Mouse (Mus musculus): Measurements from ENCODE around the gene Cdc25b. TPM values are rescaled to one million over a fixed set of nuclear protein-coding genes. Genes with fewer than 3 reads are reported as not detected.

Gene Cdc25b
- polyA plus RNA-seq, 1 experiment: 22.4 TPM

DNA sequence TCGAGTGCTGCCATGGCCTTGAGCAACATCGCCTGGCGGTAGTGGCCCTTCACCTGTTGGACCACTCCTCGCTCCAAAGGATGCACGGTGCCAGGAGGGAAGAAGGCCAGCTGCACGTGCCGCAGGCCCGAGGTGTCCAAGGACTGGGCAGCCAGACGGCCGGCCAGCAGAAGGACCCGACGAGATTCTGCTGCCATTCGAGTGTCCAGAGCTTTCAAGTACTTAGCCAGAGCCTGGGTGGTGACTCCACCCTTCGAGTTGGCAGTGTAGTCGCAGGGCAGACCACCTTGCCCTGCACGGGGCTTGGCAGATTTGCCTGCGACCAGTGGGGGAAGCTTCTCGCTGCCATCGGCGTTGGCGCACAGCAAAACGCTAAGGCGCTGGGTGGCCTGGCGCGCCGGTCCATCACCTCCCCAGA, 7.9 kb upstream of the Cdc25b start:
- no peak for TF ChIP-seq CTCF (IDR thresholded peaks at IDR 0.05; ENCODE audit: extremely low read depth, insufficient read length, insufficient replicate concordance, low read depth, low read length)
- 9% methylated on average over 26 of the region's 26 CpGs for WGBS
- H3K4me1 ChIP-seq (ENCODE audit: control insufficient read depth, insufficient read depth, insufficient read length, low read length): peaks cover 27% of the 10 kb centered on the region
- H3K27me3 ChIP-seq (ENCODE audit: control insufficient read depth, insufficient read depth, low read length): no peaks in the 10 kb centered on the region
- H3K4me3 ChIP-seq (ENCODE audit: low read depth, low read length): peak overlapping the region; percentile 92
- H3K36me3 ChIP-seq (ENCODE audit: control insufficient read depth, insufficient read depth, low read length): peaks cover 3% of the 10 kb centered on the region; the same call in 1 of the 2 replicates
- H3K27ac ChIP-seq (ENCODE audit: insufficient read depth, low read depth, low read length): peak overlapping the region; percentile 85

DNA sequence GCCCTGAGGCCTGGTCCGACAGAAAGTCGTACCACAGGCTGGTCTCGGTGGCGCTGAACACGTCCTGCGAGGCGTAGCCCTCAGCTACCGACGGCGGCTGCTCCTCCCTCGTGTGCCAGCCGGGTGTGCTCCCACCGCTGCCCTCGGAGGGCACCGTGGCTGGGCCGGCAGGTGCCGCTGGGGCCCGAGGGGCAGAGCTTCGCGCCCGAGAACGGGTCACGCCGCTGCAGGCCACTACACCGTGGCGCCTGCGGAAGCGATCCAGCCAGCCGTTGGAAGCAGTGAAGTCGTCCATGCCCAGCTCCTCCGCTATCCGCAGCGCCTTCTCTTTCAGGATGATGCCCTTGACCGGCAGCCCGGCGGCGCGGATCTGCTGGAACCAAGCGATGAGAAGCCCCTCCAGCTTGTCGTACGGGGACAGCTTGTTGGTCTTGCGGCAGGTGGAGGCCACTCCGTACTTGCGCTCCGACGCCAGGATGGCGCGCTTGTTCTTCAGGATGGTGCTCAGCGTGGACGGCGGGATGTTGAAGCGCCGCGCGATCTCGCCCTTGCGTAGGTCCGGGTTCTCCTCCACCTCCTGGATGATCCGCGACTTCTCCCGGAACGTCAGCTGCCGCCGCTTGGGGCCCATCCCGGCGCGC, 7.4 kb upstream of the Cdc25b start:
- H3K27ac ChIP-seq (ENCODE audit: insufficient read depth, low read depth, low read length): peak overlapping the region; percentile 85
- TF ChIP-seq CTCF (IDR thresholded peaks at IDR 0.05; ENCODE audit: extremely low read depth, insufficient read length, insufficient replicate concordance, low read depth, low read length) (no peak), POLR2A (IDR thresholded peaks at IDR 0.05; ENCODE audit: low read depth, low read length) (peak; percentile 40; the same call in 1 of the 2 replicates)
- peaks cover 26% of the 10 kb centered on the region for H3K4me1 ChIP-seq (ENCODE audit: control insufficient read depth, insufficient read depth, insufficient read length, low read length)
- peak overlapping the region; percentile 92 for H3K4me3 ChIP-seq (ENCODE audit: low read depth, low read length)
- H3K27me3 ChIP-seq (ENCODE audit: control insufficient read depth, insufficient read depth, low read length): no peaks in the 10 kb centered on the region
- WGBS: under 1% methylated on average over 67 of the region's 67 CpGs
- peaks cover 3% of the 10 kb centered on the region; the same call in 1 of the 2 replicates for H3K36me3 ChIP-seq (ENCODE audit: control insufficient read depth, insufficient read depth, low read length)

DNA sequence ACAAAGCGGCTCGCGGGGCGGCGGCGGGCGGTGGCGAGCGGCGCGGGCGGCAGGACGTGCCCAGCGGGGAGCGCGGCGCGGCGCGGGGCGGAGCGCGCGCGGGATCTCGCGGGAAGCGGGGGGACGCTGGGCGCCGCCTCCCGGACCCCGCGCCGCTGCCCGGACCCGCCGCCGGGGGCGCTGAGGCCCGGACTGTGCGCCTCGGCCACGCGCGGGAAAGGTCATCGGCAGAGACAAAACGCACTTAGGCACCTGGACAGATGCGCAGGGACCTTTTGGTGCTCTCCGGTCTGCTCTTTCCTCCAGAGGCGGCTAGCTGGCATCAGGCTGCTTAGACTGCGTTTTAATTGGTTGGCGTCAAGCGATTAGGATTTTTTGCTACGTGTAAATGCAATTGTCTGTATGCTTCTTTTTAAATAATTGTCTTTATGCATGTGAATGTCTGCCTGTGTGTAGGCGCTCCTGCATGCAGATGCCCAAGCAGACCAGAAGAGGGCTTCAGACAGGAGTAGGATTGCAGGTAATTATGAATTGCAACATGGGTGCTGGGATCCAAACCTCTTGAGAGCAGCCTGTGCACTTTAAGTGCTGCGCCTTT, 6.7 kb upstream of the Cdc25b start, which contains the start of gene Cenpb:
TSS of gene Cenpb (minus strand) at position 78 of the 598 bp plus-strand sequence.
- Histone ChIP-seq H3K27ac (ENCODE audit: insufficient read depth, low read depth, low read length) (peak within 1 kb of the TSS; percentile 85), H3K4me3 (ENCODE audit: low read depth, low read length) (peak within 1 kb of the TSS; percentile 92), H3K36me3 (ENCODE audit: control insufficient read depth, insufficient read depth, low read length) (peaks cover 3% of the 10 kb centered on the region; the same call in 1 of the 2 replicates), H3K27me3 (ENCODE audit: control insufficient read depth, insufficient read depth, low read length) (no peaks in the 10 kb centered on the region), H3K4me1 (ENCODE audit: control insufficient read depth, insufficient read depth, insufficient read length, low read length) (peaks cover 21% of the 10 kb centered on the region)
- WGBS: 4% methylated on average over 52 of the region's 57 CpGs
- TF ChIP-seq CTCF (IDR thresholded peaks at IDR 0.05; ENCODE audit: extremely low read depth, insufficient read length, insufficient replicate concordance, low read depth, low read length) (peak; percentile 52), POLR2A (IDR thresholded peaks at IDR 0.05; ENCODE audit: low read depth, low read length) (no peak)

DNA sequence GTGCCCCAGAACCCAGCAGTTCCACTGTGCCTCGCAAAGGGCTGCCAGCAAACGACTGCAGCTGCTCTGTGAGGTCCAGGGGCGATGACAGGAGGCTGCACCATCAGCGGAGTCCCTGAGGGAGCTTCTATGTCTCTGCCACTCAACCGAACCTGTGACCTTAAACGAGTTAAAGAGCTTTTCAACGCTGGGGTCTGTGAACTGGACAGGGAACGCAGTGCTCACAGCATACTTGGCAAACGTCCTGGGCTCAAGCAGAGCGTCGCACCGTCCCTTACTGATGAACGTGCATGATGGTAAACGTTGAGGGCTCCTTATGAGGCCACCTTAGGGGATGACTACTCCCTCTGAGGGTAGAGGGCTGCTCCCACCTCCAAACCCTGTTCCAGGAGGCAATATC, 406 bp upstream of the Cdc25b start:
- 3% methylated on average over 14 of the region's 14 CpGs for WGBS

DNA sequence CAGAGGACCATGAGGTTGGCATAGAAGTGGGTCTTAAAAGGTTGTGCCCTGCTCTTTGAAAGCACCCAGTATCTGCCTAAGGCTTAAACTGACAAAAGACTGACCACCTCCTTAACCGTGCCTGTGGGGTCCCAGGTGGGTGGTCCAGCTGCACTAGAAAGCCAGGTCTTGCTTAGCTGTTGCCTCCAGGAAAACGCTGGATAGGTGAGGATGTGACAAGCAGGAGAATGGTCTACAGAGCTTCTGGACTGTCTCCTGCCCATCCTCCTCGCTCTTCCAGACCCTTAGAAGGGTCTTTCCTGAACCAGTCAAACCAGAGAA, 813 bp downstream of the Cdc25b start:
- peaks cover 14% of the 10 kb centered on the region; the same call in 1 of the 2 replicates for H3K4me1 ChIP-seq (ENCODE audit: control insufficient read depth, insufficient read depth, insufficient read length, low read length)
- no peaks in the 10 kb centered on the region for H3K27me3 ChIP-seq (ENCODE audit: control insufficient read depth, insufficient read depth, low read length)
- WGBS: 45% methylated on average over 3 of the region's 3 CpGs
- peak overlapping the region; percentile 94 for H3K4me3 ChIP-seq (ENCODE audit: low read depth, low read length)
- H3K27ac ChIP-seq (ENCODE audit: insufficient read depth, low read depth, low read length): no peak overlapping the region
- peaks cover 8% of the 10 kb centered on the region for H3K36me3 ChIP-seq (ENCODE audit: control insufficient read depth, insufficient read depth, low read length)
- TF ChIP-seq POLR2A (IDR thresholded peaks at IDR 0.05; ENCODE audit: low read depth, low read length): no peak
- TF ChIP-seq CTCF (IDR thresholded peaks at IDR 0.05; ENCODE audit: extremely low read depth, insufficient read length, insufficient replicate concordance, low read depth, low read length): no peak

More for the DNA sequence above, 406 bp upstream of the Cdc25b start:
- 0 out of 2 replicates have a peak, but pooled peaks cover under 1% of the 10 kb centered on the region for H3K36me3 ChIP-seq (ENCODE audit: control insufficient read depth, insufficient read depth, low read length)
- peaks cover 14% of the 10 kb centered on the region; the same call in 1 of the 2 replicates for H3K4me1 ChIP-seq (ENCODE audit: control insufficient read depth, insufficient read depth, insufficient read length, low read length)
- peak overlapping the region; percentile 94 for H3K4me3 ChIP-seq (ENCODE audit: low read depth, low read length)
- peak overlapping the region; percentile 22; the same call in 1 of the 2 replicates for H3K27ac ChIP-seq (ENCODE audit: insufficient read depth, low read depth, low read length)
- H3K27me3 ChIP-seq (ENCODE audit: control insufficient read depth, insufficient read depth, low read length): no peaks in the 10 kb centered on the region
- TF ChIP-seq POLR2A (IDR thresholded peaks at IDR 0.05; ENCODE audit: low read depth, low read length) (no peak), CTCF (IDR thresholded peaks at IDR 0.05; ENCODE audit: extremely low read depth, insufficient read length, insufficient replicate concordance, low read depth, low read length) (no peak)

DNA sequence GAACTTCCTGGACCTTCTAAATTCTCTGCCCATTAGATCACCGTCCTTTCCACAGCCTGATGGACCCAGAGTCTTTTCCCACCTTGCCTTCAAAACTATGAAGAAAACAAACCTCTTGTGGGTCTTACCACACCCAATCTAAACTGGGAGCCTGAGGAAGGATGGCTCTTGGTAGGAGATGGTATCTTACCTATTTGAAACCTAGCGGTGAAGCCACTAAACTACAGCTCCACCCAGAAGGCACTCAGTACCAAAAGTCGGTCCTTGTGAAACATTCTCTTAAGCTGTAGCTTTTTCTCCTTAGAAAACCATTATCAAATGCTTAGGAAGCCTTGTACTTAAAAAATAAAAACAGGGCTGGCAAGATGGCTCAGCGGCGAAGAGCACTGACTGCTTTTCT, 1.6 kb downstream of the Cdc25b start:
- H3K4me3 ChIP-seq (ENCODE audit: low read depth, low read length): no peak overlapping the region
- no peaks in the 10 kb centered on the region for H3K27me3 ChIP-seq (ENCODE audit: control insufficient read depth, insufficient read depth, low read length)
- peaks cover 14% of the 10 kb centered on the region; the same call in 1 of the 2 replicates for H3K4me1 ChIP-seq (ENCODE audit: control insufficient read depth, insufficient read depth, insufficient read length, low read length)
- 93% methylated on average over 5 of the region's 5 CpGs for WGBS
- peaks cover 15% of the 10 kb centered on the region for H3K36me3 ChIP-seq (ENCODE audit: control insufficient read depth, insufficient read depth, low read length)
- TF ChIP-seq CTCF (IDR thresholded peaks at IDR 0.05; ENCODE audit: extremely low read depth, insufficient read length, insufficient replicate concordance, low read depth, low read length) (no peak), POLR2A (IDR thresholded peaks at IDR 0.05; ENCODE audit: low read depth, low read length) (no peak)
- no peak overlapping the region for H3K27ac ChIP-seq (ENCODE audit: insufficient read depth, low read depth, low read length)

Data from small intestine, adult 2 months (tissue).